Mouse (Mus musculus) stomach, postnatal 0 days (tissue): Measurements from ENCODE around the gene Prr15l. TPM values are rescaled to one million over a fixed set of nuclear protein-coding genes. Genes with fewer than 3 reads are reported as not detected.
A peak's percentile ranks its signal among the peaks of the same experiment; 100 is the strongest.

Experiments
- ATAC-seq: fragments of 200-750 bp; cut with Nextera tagmentation; 2 replicates; pipeline ENCODE4 v1.8.0; 2017; ENCODE audit not compliant: low FRiP score, low TSS enrichment
- DNase-seq: peaks from one replicate; pipeline ENCODE4 v3.0.0-alpha.2; 2016; ENCODE audit warnings: low spot score
- H3K27ac ChIP-seq: fragments of 300-500 bp; sonication (generic); replicated peaks from 2 replicates; pipeline ENCODE4 v1.5.1; 2014; ENCODE audit warnings: mild to moderate bottlenecking, control low read depth
- H3K27me3 ChIP-seq: fragments of 300-500 bp; sonication (generic); 2 replicates; pipeline ENCODE4 v1.6.1; 2014; ENCODE audit warnings: low read length; ENCODE audit not compliant: control insufficient read depth, insufficient read depth
- H3K36me3 ChIP-seq: fragments of 300-500 bp; sonication (generic); 2 replicates; pipeline ENCODE4 v1.6.1; 2014; ENCODE audit warnings: low read length, mixed read lengths; ENCODE audit not compliant: control insufficient read depth, insufficient read depth
- H3K4me1 ChIP-seq: fragments of 300-500 bp; sonication (generic); replicated peaks from 2 replicates; pipeline ENCODE4 v1.6.1; 2014; ENCODE audit warnings: antibody characterized with exemption; ENCODE audit not compliant: control insufficient read depth, insufficient read depth
- H3K4me2 ChIP-seq: fragments of 300-500 bp; sonication (generic); replicated peaks from 2 replicates; pipeline ENCODE4 v1.6.1; 2014; ENCODE audit warnings: low read depth, mild to moderate bottlenecking, control low read depth, moderate library complexity
- H3K4me3 ChIP-seq: fragments of 300-500 bp; sonication (generic); 2 replicates; pipeline ENCODE4 v1.5.1; 2014; ENCODE audit warnings: low read depth, low read length, control low read depth
- H3K9ac ChIP-seq: fragments of 300-500 bp; sonication (generic); 2 replicates; pipeline ENCODE4 v1.6.1; 2014; ENCODE audit warnings: mild to moderate bottlenecking, low read length, control low read depth, mixed read lengths
- H3K9me3 ChIP-seq: fragments of 300-500 bp; sonication (generic); 2 replicates; pipeline ENCODE4 v1.6.1; 2016; ENCODE audit warnings: low read length; ENCODE audit not compliant: control insufficient read depth
- CTCF ChIP-seq: IDR thresholded peaks from 2 replicates; pipeline ENCODE4 v1.5.1; 2016; ENCODE audit warnings: antibody characterized with exemption, low read depth, mild to moderate bottlenecking, moderate library complexity
- EP300 ChIP-seq: optimal IDR thresholded peaks from 2 replicates; pipeline ENCODE3; 2016; ENCODE audit warnings: antibody characterized with exemption
- WGBS: fragments of 180-500 bp; shearing (Covaris S2); extraction: QIAGEN DNeasy Blood & Tissue Kit; methylation state at CpG from one replicate; pipeline ENCODE4 v1.1.7; 2014; 5-methylcytosine and 5-hydroxymethylcytosine counted together
- polyA plus RNA-seq: library from polyadenylated mRNA; unstranded; fragments of >200 nt; fragmentation: Nextera tagmentation; extraction: Ambion mirVana; gene quantifications from 2 replicates; pipeline ENCODE4 v1.2.1, GENCODE M21; 2015

Prr15l gene
- polyA plus RNA-seq, 1 experiment from 2014 or later, result 112 TPM

GRCm38 (mm10) chr11:96902639-96903635 lies 25.0 kb upstream of the Prr15l start:
- H3K4me3 ChIP-seq, result no peak overlapping the region
- H3K9ac ChIP-seq, result no peak overlapping the region
- no peak; the same call in 1 of the 2 replicates for ATAC-seq
- TF ChIP-seq EP300, result no peak
- H3K27me3 ChIP-seq, result no peaks in the 10 kb centered on the region
- H3K9me3 ChIP-seq, result no peaks in the 10 kb centered on the region
- 23% methylated on average over 16 of the region's 16 CpGs for WGBS
- H3K27ac ChIP-seq, result no peak overlapping the region
- no peak overlapping the region for H3K4me2 ChIP-seq
- no peak for DNase-seq
- peaks cover 8% of the 10 kb centered on the region; the same call in 1 of the 2 replicates for H3K36me3 ChIP-seq
- H3K4me1 ChIP-seq, result no peaks in the 10 kb centered on the region

GRCm38 (mm10) chr11:96906431-96907161 lies 21.3 kb upstream of the Prr15l start:
- ATAC-seq (no peak), DNase-seq (no peak)
- H3K27ac ChIP-seq, result no peak overlapping the region
- 59% methylated on average over 15 of the region's 15 CpGs for WGBS
- no peak overlapping the region for H3K9ac ChIP-seq
- peaks cover 16% of the 10 kb centered on the region; the same call in 1 of the 2 replicates for H3K36me3 ChIP-seq
- no peaks in the 10 kb centered on the region for H3K27me3 ChIP-seq
- H3K4me2 ChIP-seq, result no peak overlapping the region
- H3K4me1 ChIP-seq, result no peaks in the 10 kb centered on the region
- TF ChIP-seq EP300, result no peak
- TF ChIP-seq CTCF, result no peak
- H3K9me3 ChIP-seq, result no peaks in the 10 kb centered on the region
- H3K4me3 ChIP-seq, result no peak overlapping the region

GRCm38 (mm10) chr11:96908594-96908993 lies 19.3 kb upstream of the Prr15l start:
- Histone ChIP-seq H3K4me2 (no peak overlapping the region), H3K9me3 (no peaks in the 10 kb centered on the region), H3K36me3 (peaks cover 19% of the 10 kb centered on the region; the same call in 1 of the 2 replicates), H3K4me3 (no peak overlapping the region), H3K4me1 (no peaks in the 10 kb centered on the region), H3K27ac (no peak overlapping the region), H3K27me3 (no peaks in the 10 kb centered on the region), H3K9ac (no peak overlapping the region)
- 89% methylated on average over 12 of the region's 12 CpGs for WGBS
- ATAC-seq (no peak), DNase-seq (no peak)
- TF ChIP-seq CTCF (no peak), EP300 (no peak)

- peak; percentile 81 for DNase-seq
- 32% methylated on average over 7 of the region's 7 CpGs for WGBS
- peak; percentile 70 for ATAC-seq
These were observed 17.9 kb upstream of the Prr15l start for GRCm38 (mm10) chr11:96910003-96910402.

GRCm38 (mm10) chr11:96912682-96913081 lies 15.2 kb upstream of the Prr15l start:
- H3K4me2 ChIP-seq, result no peak overlapping the region
- no peak overlapping the region for H3K27ac ChIP-seq
- DNase-seq (no peak), ATAC-seq (no peak)
- no peak overlapping the region for H3K9ac ChIP-seq
- no peaks in the 10 kb centered on the region for H3K4me1 ChIP-seq
- TF ChIP-seq CTCF (no peak), EP300 (no peak)
- H3K9me3 ChIP-seq, result no peaks in the 10 kb centered on the region
- 85% methylated on average over 11 of the region's 11 CpGs for WGBS
- no peaks in the 10 kb centered on the region for H3K27me3 ChIP-seq
- peaks cover 13% of the 10 kb centered on the region; the same call in 1 of the 2 replicates for H3K36me3 ChIP-seq
- no peak overlapping the region for H3K4me3 ChIP-seq

More at GRCm38 (mm10) chr11:96910003-96910402, 17.9 kb upstream of the Prr15l start:
- Histone ChIP-seq H3K27me3 (no peaks in the 10 kb centered on the region), H3K9me3 (no peaks in the 10 kb centered on the region), H3K27ac (no peak overlapping the region), H3K4me1 (no peaks in the 10 kb centered on the region), H3K4me3 (no peak overlapping the region), H3K4me2 (no peak overlapping the region), H3K36me3 (peaks cover 19% of the 10 kb centered on the region; the same call in 1 of the 2 replicates), H3K9ac (no peak overlapping the region)
- TF ChIP-seq EP300 (no peak), CTCF (peak; percentile 91)
